Mouse (Mus musculus) forebrain, embryonic 10.5 days (tissue): Measurements from ENCODE around the gene Creb5. TPM values are rescaled to one million over a fixed set of nuclear protein-coding genes. Genes with fewer than 3 reads are reported as not detected.
A peak's percentile ranks its signal among the peaks of the same experiment; 100 is the strongest.

Source experiments
- DNase-seq: peaks from one replicate; pipeline ENCODE4 v3.0.0-alpha.2; 2017; ENCODE audit warnings: low spot score; ENCODE audit errors: extremely low spot score
- H3K27ac ChIP-seq: fragments of 300-500 bp; sonication (generic); 2 replicates; pipeline ENCODE4 v1.5.1; 2016; ENCODE audit warnings: mild to moderate bottlenecking
- H3K27me3 ChIP-seq: fragments of 300-500 bp; sonication (generic); 2 replicates; pipeline ENCODE4 v1.6.1; 2016; ENCODE audit warnings: mild to moderate bottlenecking; ENCODE audit not compliant: poor library complexity, severe bottlenecking
- H3K36me3 ChIP-seq: fragments of 300-500 bp; sonication (generic); replicated peaks from 2 replicates; pipeline ENCODE4 v1.6.1; 2016; ENCODE audit warnings: mild to moderate bottlenecking, moderate library complexity
- H3K4me1 ChIP-seq: fragments of 300-500 bp; sonication (generic); 2 replicates; pipeline ENCODE4 v1.6.1; 2016
- H3K4me3 ChIP-seq: fragments of 300-500 bp; sonication (generic); 2 replicates; pipeline ENCODE4 v1.5.1; 2016; ENCODE audit warnings: mild to moderate bottlenecking, moderate library complexity
- H3K9me3 ChIP-seq: fragments of 300-500 bp; sonication (generic); 2 replicates; pipeline ENCODE4 v1.6.1; 2016; ENCODE audit warnings: mild to moderate bottlenecking, moderate library complexity
- WGBS: fragments of 180-500 bp; shearing (Covaris S2); methylation state at CpG from one replicate; pipeline ENCODE4 v1.1.7; 2016; 5-methylcytosine and 5-hydroxymethylcytosine counted together
- polyA plus RNA-seq: library from polyadenylated mRNA; unstranded; fragments of >200 nt; fragmentation: Nextera tagmentation; extraction: Ambion mirVana; gene quantifications from 2 replicates; pipeline ENCODE4 v1.2.1, GENCODE M21; 2016

Gene Creb5
- polyA plus RNA-seq, 1 experiment from 2014 or later, result 22.9 TPM

DNA sequence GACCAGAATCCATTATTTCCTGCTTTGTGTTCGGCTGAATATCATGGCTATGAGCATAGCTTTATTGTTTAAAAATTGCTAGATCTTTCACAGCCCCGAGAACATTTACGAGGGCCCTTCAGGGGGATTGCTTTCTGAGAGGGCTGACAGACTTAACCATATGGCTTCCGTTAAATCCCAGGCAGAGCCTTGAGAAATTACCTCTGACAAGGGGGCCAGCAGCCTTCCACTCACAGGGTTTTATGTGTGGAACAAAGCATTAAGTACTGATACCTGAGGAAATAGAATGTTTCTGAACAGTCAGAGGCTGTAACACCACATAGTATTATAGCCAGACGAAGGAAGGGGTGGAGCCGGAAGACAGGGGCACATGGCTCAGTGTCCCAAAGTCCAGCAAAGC is 165.2 kb downstream of the Creb5 start:
- 63% methylated on average over 6 of the region's 6 CpGs for WGBS
- H3K27ac ChIP-seq, result 0 out of 2 replicates have a peak overlapping the region, but pooled peaks have one; percentile 20
- H3K4me3 ChIP-seq, result no peak overlapping the region
- no peak for DNase-seq
- H3K36me3 ChIP-seq, result peaks cover 10% of the 10 kb centered on the region; the same call in 1 of the 2 replicates
- H3K27me3 ChIP-seq, result no peaks in the 10 kb centered on the region
- H3K4me1 ChIP-seq, result peaks cover 26% of the 10 kb centered on the region
- no peaks in the 10 kb centered on the region for H3K9me3 ChIP-seq

DNA sequence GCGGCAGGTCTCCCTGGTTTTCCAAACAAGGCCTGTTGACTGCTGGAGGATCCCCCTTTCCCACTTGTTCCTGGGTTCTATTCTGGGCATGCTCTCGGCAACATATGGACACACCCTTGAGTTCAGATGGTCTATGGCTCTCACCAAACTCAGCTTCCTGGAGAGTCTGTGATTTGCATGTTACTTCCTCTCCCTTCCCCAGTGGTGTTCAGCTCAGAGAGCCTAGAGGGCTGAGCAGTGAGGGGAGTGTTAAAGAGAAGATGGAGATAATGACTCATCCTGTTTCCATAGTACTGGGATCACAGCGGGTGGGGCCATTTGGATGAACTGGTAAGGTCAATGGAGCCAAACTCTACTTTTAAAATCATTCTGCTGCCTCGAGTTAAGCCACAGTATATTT is 168.4 kb downstream of the Creb5 start:
- DNase-seq, result no peak
- 83% methylated on average over 4 of the region's 4 CpGs for WGBS
- no peaks in the 10 kb centered on the region for H3K9me3 ChIP-seq
- H3K4me3 ChIP-seq, result no peak overlapping the region
- peaks cover 28% of the 10 kb centered on the region for H3K4me1 ChIP-seq
- no peaks in the 10 kb centered on the region for H3K27me3 ChIP-seq
- H3K36me3 ChIP-seq, result peaks cover 10% of the 10 kb centered on the region; the same call in 1 of the 2 replicates
- H3K27ac ChIP-seq, result no peak overlapping the region

DNA sequence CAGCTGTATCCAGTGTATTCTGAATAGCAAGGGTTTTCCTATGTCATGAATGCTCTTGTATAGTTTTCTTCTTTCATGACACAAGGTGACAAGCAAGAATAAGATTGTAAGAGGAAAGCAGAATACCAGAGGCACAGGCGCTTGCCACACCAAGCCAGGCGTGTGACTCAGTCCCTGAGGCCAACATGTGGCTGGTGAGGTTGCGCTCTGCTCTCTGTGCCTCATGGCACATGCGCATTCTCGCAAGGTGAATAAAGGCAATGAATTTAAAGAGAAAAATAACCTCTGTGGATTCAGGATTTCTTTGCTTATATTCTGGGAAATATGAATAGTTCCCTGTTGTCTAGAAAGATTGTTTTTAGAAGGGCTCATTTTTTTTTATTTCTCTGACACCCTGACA is 169.0 kb downstream of the Creb5 start:
- H3K27me3 ChIP-seq, result no peaks in the 10 kb centered on the region
- WGBS, result 90% methylated on average over 5 of the region's 5 CpGs
- DNase-seq, result no peak
- peaks cover 29% of the 10 kb centered on the region for H3K4me1 ChIP-seq
- no peak overlapping the region for H3K27ac ChIP-seq
- peaks cover 10% of the 10 kb centered on the region; the same call in 1 of the 2 replicates for H3K36me3 ChIP-seq
- no peak overlapping the region for H3K4me3 ChIP-seq
- H3K9me3 ChIP-seq, result no peaks in the 10 kb centered on the region

DNA sequence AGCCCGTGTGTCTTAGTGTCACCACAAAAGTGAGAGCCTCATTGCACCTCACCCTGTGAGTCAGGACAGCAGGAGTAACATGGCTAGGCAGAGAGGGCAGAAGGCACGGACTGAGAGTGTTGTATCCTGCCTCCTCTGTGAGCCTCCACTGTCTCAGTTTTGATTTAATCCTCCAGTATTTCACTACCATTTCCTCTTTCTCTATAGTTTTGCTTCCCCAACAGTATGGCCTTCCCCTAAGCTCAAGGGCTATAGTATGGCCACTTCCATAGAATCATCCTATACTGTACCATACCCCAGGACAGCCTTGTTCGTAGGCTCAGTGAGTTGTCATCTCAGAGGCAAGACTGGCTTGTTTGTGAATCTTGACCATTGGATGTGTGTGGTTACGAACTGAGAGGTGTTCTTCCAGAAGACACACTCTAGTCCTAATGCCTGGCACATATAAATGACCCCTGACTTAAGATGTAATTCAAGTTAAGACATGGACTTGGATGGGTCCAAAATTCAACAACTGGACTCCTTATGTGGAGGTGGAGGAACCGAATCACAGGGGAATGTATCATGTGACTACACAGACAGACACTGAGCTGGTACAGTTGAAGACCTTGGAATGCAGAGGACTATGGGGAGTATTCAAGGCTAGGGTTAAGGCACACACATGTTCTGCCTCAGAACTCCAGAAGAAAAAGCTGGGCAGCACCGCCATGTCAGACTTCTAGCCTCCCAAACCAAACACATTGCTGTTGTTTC is 173.1 kb downstream of the Creb5 start:
- Histone ChIP-seq H3K4me1 (peaks cover 36% of the 10 kb centered on the region), H3K27me3 (no peaks in the 10 kb centered on the region)

DNA sequence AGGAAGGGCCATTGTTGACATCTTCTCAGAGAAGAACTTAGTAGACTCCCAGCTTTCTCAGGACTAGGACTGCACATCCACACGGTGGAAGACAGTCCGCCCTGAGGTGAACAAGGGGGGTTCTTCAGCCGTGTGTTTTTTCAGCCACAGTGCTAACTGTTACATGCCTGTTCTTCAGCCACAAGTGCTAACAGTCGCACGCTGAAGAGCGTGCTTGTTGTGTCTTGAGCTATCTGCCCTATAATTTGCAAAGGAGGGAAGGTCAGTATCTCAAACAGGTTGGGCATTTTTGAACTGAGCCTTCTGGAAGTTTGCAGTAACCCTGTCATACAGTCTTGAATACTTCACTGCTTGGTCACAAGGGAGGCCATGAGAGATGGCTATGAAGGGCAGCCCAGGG is 174.0 kb downstream of the Creb5 start:
- Histone ChIP-seq H3K36me3 (no peaks in the 10 kb centered on the region), H3K27ac (no peak overlapping the region), H3K4me1 (peaks cover 36% of the 10 kb centered on the region), H3K9me3 (no peaks in the 10 kb centered on the region), H3K4me3 (no peak overlapping the region), H3K27me3 (no peaks in the 10 kb centered on the region)
- WGBS, result 88% methylated on average over 6 of the region's 6 CpGs
- DNase-seq, result no peak

More for the DNA sequence above, 173.1 kb downstream of the Creb5 start:
- H3K27ac ChIP-seq, result no peak overlapping the region
- H3K36me3 ChIP-seq, result 0 out of 2 replicates have a peak, but pooled peaks cover 2% of the 10 kb centered on the region
- DNase-seq, result no peak
- no peaks in the 10 kb centered on the region for H3K9me3 ChIP-seq
- H3K4me3 ChIP-seq, result no peak overlapping the region
- 89% methylated on average over 6 of the region's 6 CpGs for WGBS

DNA sequence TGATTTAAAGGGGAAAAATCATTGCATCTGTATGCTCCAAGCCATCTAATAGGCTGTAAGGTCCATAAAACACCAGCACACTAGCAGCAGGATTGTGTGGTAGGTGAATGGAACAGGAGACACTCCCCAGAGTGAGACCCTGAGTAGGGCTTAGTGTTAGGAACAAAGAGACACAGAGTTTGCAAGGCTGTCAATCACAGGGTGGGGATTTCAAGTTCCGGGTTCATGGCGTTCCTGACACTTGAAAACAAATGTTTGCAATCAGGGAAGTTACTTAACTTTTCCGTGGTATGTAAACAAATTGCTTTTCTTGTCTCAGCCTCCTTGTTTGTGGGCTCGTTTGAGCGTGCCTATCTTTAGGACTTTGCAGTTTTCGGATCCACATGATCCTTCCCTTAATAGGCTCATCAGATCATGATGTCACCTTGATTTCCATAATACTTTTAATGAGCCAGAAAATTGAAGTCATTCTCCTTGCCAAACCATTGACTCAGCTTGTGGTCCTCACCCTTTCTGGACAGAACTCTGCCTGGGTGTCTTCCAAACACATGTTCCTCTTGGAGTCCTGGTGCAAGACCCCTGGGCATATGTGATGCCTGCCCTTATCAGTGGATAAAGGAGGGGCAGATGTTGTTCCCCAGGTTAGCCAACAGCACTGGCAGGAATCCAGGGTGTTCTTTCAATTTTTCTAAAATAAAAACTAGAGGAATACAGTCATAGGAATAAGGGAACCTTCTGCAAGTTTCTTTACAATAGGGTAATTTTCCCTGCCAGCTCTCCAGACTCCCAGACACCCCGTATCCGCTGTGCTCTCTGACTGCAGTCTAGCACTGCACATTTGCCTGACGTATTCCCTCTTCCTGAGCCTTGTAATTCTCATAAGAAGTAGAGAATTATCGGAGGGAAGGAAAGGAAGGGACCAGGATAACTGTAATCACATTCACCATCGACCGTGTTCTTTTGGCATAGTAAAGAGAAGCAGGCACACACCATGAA is 175.0 kb downstream of the Creb5 start:
- Histone ChIP-seq H3K4me3 (no peak overlapping the region), H3K27me3 (no peaks in the 10 kb centered on the region), H3K27ac (no peak overlapping the region), H3K9me3 (no peaks in the 10 kb centered on the region), H3K4me1 (peaks cover 36% of the 10 kb centered on the region), H3K36me3 (no peaks in the 10 kb centered on the region)
- 76% methylated on average over 12 of the region's 12 CpGs for WGBS
- no peak for DNase-seq

DNA sequence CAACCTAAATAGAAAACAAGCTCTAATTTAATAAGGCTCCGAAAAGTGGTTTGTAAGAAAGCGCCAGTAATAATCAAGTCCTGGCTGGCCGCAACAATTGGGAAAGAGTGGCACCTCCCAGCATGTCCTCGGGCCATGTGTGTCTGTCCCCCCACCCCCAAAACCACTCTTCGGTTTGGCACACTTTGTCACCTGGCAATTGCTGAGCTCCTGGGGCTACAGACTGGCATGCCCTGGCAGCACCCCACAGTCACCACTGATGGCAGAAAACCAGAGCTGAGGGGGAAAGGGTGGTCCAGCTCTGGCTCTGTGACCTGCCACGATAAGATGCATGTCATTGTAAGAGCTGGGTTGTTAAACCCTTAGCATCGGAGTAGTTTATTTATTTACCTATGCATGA is 175.7 kb downstream of the Creb5 start:
- no peaks in the 10 kb centered on the region for H3K9me3 ChIP-seq
- DNase-seq, result no peak
- peaks cover 35% of the 10 kb centered on the region for H3K4me1 ChIP-seq
- no peaks in the 10 kb centered on the region for H3K27me3 ChIP-seq
- WGBS, result 77% methylated on average over 7 of the region's 7 CpGs
- H3K4me3 ChIP-seq, result no peak overlapping the region
- H3K36me3 ChIP-seq, result no peaks in the 10 kb centered on the region
- no peak overlapping the region for H3K27ac ChIP-seq

DNA sequence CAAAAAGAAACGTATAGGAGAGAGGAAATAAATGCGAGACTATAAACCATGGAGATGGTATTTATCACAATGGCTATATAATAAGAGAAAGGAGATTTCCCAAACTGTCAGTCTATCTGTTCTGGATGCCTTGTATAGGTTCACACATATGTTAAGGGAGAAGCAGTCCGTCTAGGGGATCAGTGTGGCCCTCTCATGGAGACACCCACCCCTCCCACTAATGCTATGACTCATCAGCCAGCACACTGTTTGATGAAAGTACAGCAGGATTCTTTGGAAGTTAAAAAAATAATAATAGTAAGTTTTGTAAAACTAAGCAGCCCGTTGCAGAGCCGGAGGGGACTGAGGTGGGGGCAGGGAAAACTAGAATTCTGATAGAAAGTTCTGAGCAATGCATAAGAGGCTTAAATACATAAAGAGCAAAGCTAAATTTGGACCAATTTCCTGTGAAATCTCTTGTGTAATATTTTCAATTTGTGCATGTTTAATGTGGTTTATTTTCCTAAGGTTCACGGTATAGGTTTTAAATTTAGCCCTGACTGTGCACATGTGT is 176.3 kb downstream of the Creb5 start:
- H3K36me3 ChIP-seq, result no peaks in the 10 kb centered on the region
- peaks cover 30% of the 10 kb centered on the region for H3K4me1 ChIP-seq
- H3K4me3 ChIP-seq, result no peak overlapping the region
- H3K27ac ChIP-seq, result no peak overlapping the region
- no peaks in the 10 kb centered on the region for H3K27me3 ChIP-seq
- no peak for DNase-seq
- 87% methylated on average over 6 of the region's 6 CpGs for WGBS
- H3K9me3 ChIP-seq, result no peaks in the 10 kb centered on the region

DNA sequence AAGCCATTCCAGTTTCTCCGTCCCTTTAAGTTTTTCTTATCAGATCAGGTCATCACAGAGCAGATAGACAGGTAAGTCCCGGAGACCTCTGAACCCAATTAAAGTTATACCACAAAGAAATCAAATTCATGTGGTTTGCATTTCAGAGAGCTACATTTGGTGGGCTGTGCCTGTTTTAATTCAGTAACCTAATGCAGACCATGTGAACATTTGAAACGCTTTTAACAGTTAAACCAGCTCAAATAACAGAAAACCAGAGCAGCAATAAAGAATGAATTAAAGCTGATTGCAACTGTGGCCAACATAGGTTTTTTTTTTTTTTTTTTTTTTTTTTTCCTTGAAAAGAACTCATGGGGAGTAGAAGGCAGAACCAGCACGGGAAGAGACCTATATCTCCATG is 182.1 kb downstream of the Creb5 start:
- no peaks in the 10 kb centered on the region for H3K9me3 ChIP-seq
- H3K36me3 ChIP-seq, result no peaks in the 10 kb centered on the region
- H3K27me3 ChIP-seq, result no peaks in the 10 kb centered on the region
- no peak for DNase-seq
- no peak overlapping the region for H3K4me3 ChIP-seq
- no peak overlapping the region for H3K27ac ChIP-seq
- H3K4me1 ChIP-seq, result peaks cover 16% of the 10 kb centered on the region
- 65% methylated on average over 4 of the region's 4 CpGs for WGBS

DNA sequence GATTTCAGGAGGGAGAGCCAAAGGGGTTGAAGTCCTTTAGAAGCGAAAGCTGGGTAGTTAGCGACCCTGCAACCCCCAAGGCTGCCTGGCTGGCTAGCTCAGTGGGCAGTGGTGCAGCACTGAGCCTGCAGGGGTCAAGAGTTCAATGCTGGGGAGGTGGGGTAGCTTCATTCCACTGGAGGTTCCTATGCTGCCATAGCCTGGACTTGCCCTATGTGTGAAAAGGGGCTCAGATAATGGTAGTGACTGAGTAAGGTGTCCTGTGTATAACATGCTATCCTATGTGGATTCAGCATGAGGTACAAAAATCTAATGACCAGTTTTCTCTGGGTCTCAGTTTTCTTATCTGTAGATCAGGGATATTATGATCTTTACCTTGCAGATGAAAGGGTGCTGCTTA is 182.6 kb downstream of the Creb5 start:
- DNase-seq, result no peak
- peaks cover 16% of the 10 kb centered on the region for H3K4me1 ChIP-seq
- H3K27ac ChIP-seq, result no peak overlapping the region
- H3K27me3 ChIP-seq, result no peaks in the 10 kb centered on the region
- no peaks in the 10 kb centered on the region for H3K36me3 ChIP-seq
- no peaks in the 10 kb centered on the region for H3K9me3 ChIP-seq
- WGBS, result 75% methylated on average over 2 of the region's 2 CpGs
- H3K4me3 ChIP-seq, result no peak overlapping the region

DNA sequence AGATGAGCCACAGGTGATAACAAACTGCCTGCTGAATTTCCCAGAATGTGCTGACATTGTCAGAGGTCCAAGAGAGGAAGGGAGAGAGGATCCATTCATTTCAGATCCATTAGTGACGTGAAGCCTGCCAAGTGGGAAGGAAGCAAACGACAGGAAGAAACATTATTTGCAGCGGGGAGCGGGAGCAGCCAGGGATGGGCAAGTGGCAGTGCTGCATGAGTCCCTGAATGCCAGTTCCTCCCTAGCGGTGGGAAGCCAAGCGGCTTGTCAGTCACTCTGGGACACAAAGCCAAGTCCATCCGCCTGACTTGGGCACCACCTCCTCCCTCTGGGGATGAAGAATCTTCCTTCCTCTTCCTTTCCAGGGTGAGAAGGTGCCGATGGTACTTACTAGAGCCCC is 183.5 kb downstream of the Creb5 start:
- DNase-seq, result no peak
- 73% methylated on average over 8 of the region's 8 CpGs for WGBS
- H3K4me3 ChIP-seq, result no peak overlapping the region
- 0 out of 2 replicates have a peak overlapping the region, but pooled peaks have one; percentile 9 for H3K27ac ChIP-seq
- H3K36me3 ChIP-seq, result no peaks in the 10 kb centered on the region
- no peaks in the 10 kb centered on the region for H3K27me3 ChIP-seq
- peaks cover 16% of the 10 kb centered on the region for H3K4me1 ChIP-seq
- H3K9me3 ChIP-seq, result no peaks in the 10 kb centered on the region

DNA sequence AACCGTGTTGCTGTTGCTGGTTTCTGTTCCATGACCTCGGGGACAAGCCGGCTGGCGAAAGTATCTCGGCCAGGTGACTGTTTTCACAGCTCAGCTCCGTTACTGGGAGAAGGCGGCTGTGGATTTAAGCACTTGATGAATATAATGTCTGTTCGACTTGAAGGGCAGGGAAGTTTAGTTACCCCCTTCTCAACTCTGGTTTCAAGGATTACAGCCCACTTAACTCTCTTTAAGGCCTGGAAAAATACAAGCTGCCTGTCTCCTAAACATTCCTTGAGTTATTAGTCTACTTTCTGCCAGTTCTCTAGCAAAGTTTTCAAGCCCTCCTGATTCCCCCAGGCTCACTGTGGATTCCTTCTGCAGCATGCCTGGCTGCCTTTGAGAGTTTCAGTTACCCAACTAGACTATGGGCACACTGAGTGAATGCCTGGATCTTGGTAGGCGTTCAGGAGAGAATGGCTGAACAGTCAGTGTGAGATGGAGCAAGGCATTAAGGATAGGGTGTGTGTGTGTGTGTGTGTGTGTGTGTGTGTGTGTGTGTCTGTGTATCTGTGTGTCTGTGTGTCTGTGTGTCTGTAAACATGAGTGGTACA is 184.0 kb downstream of the Creb5 start:
- Histone ChIP-seq H3K4me1 (peaks cover 16% of the 10 kb centered on the region), H3K9me3 (no peaks in the 10 kb centered on the region), H3K27ac (no peak overlapping the region), H3K27me3 (no peaks in the 10 kb centered on the region), H3K4me3 (no peak overlapping the region), H3K36me3 (no peaks in the 10 kb centered on the region)
- 83% methylated on average over 9 of the region's 9 CpGs for WGBS
- no peak for DNase-seq
